ENCODE assay signal across 24 mouse cellular contexts in the genomic region with DNA sequence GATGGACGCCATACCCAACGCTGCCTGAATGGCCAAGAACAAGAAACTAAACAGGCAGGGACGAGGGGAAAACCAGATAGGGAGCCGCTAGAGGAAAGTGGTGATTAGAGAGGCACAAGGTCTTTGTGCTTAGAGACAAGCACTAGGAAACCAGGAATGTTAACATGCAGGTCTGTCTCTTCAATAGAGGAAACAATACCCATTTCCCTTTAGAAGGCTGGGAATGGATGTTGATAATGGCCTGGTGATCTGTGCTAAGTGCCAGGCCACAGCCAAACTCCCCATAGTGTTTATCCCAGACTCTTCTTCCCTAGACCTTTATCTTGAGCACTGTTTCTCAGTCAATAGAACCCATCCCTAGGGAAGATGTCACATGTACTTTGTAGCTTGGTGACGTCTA.
DNase-seq lines count a peak whose midpoint lies in the region; ATAC-seq lines count a peak whose summit lies in the region.
"Had no signal": no experiment of that assay in that cellular context is flagged by ENCODE, and none has a peak within 500 bp of the region (broad histone marks: within the 10 kb centered on the region; RNA-seq: fewer than 3 reads in every experiment).

No protein-coding gene starts in this region.

- H3K9me3 ChIP-seq in heart, embryonic 14.5 days (ENCODE audit: control insufficient read depth, low read length), result no peaks in the 10 kb centered on the region
- H3K9me3 ChIP-seq: embryonic facial prominence, embryonic 12.5 days; embryonic facial prominence, embryonic 15.5 days; heart, embryonic 10.5 days; hindbrain, embryonic 12.5 days; hindbrain, embryonic 15.5 days had no signal

- no peaks in the 10 kb centered on the region for H3K27me3 ChIP-seq in heart, embryonic 14.5 days (ENCODE audit: control insufficient read depth, insufficient read depth, low read length)
- H3K27me3 ChIP-seq: embryonic facial prominence, embryonic 12.5 days; embryonic facial prominence, embryonic 15.5 days; hindbrain, embryonic 12.5 days; hindbrain, embryonic 15.5 days had no signal

- no peak overlapping the region for H3K9ac ChIP-seq in heart, embryonic 14.5 days (ENCODE audit: low read length)
- H3K9ac ChIP-seq: embryonic facial prominence, embryonic 12.5 days; embryonic facial prominence, embryonic 15.5 days; forebrain, postnatal 0 days; hindbrain, embryonic 12.5 days; hindbrain, embryonic 15.5 days had no signal

- ATAC-seq in heart, embryonic 14.5 days (ENCODE audit: insufficient number of reproducible peaks, insufficient read depth, low FRiP score, low read depth), result no peak
- no peak for ATAC-seq in megakaryocyte, adult 5-6 weeks (ENCODE audit: poor library complexity, severe bottlenecking)
- ATAC-seq: forebrain, embryonic 14.5 days; forebrain, postnatal 0 days; intestine, postnatal 0 days had no signal

- H3K36me3 ChIP-seq in heart, embryonic 14.5 days (ENCODE audit: control insufficient read depth, insufficient read depth, low read length), result no peaks in the 10 kb centered on the region
- H3K36me3 ChIP-seq: embryonic facial prominence, embryonic 12.5 days; embryonic facial prominence, embryonic 15.5 days; heart, embryonic 10.5 days; hindbrain, embryonic 12.5 days; hindbrain, embryonic 15.5 days had no signal

- peak overlapping the region; percentile 39 to 53; a peak in 2 of 4 replicates for H3K27ac ChIP-seq in heart, embryonic 14.5 days (replicated peaks in 1 of 2; ENCODE audit: control insufficient read depth in 1 of 2, insufficient read depth in 1 of 2, low read depth in 2 of 2, low read length in 2 of 2)
- H3K27ac ChIP-seq: embryonic facial prominence, embryonic 12.5 days; embryonic facial prominence, embryonic 15.5 days; gastrocnemius, adult 2 months; heart, embryonic 10.5 days; hindbrain, embryonic 12.5 days; hindbrain, embryonic 15.5 days had no signal

- intact Hi-C loops in heart, postnatal 10 days (cut with DNase I), result no loop called here

- peak; percentile 88 for DNase-seq in heart, adult 11 months
- DNase-seq in heart, postnatal 10 days, result no peak
- DNase-seq in heart, postnatal 4 days, result no peak
- peak; percentile 8 for DNase-seq in R1 (ENCODE audit: low read depth, low spot score)
- DNase-seq: adrenal gland, adult 2 months; adrenal gland, postnatal 14 days; cerebellum, adult 11 months; cerebellum, adult 2 months; cerebellum, adult 9-11 months; cerebellum, postnatal 25 days; forebrain, postnatal 0 days; gastrocnemius, adult 2 months; gastrocnemius, postnatal 14 days; heart, adult 18-20 months; kidney, adult 2 months had no signal

- peaks cover 5 to 10% of the 10 kb centered on the region in 2 experiments; a peak in 3 of 4 replicates for H3K4me1 ChIP-seq in heart, embryonic 14.5 days (ENCODE audit: control insufficient read depth in 2 of 2, insufficient read depth in 2 of 2, low read length in 2 of 2)
- H3K4me1 ChIP-seq: embryonic facial prominence, embryonic 12.5 days; embryonic facial prominence, embryonic 15.5 days; hindbrain, embryonic 12.5 days; hindbrain, embryonic 15.5 days had no signal

- 25% methylated on average over 5 of the region's 5 CpGs for WGBS in heart, embryonic 14.5 days

- H3K4me3 ChIP-seq in heart, embryonic 14.5 days (ENCODE audit: control insufficient read depth in 1 of 2, insufficient read depth in 1 of 2, low read depth in 1 of 2, low read length in 2 of 2), result no peak overlapping the region
- H3K4me3 ChIP-seq: embryonic facial prominence, embryonic 12.5 days; embryonic facial prominence, embryonic 15.5 days; gastrocnemius, adult 2 months; heart, embryonic 10.5 days; hindbrain, embryonic 12.5 days; hindbrain, embryonic 15.5 days had no signal

- no peak overlapping the region for H3K4me2 ChIP-seq in heart, embryonic 14.5 days (ENCODE audit: low read length)
- H3K4me2 ChIP-seq: embryonic facial prominence, embryonic 12.5 days; embryonic facial prominence, embryonic 15.5 days; hindbrain, embryonic 12.5 days; hindbrain, embryonic 15.5 days had no signal

Comparison
In these comparisons a context has a peak if more than half of its experiments do, and no peak if none do; other contexts are left out.
1. DNase-seq: peak in heart, adult 11 months (single experiment) and R1 (single experiment); none in heart, postnatal 10 days (0 of 2) and heart, postnatal 4 days (single experiment).